ENCODE assay signal across 9 mouse cellular contexts in genomic region chr7:34702718-34703351, GRCm38 (mm10). TPM values are rescaled to one million over a fixed set of nuclear protein-coding genes. Genes with fewer than 3 reads are reported as not detected.
DNase-seq lines count a peak whose midpoint lies in the region; ATAC-seq and TF ChIP-seq lines count a peak whose summit lies in the region.
"Had no signal": no experiment of that assay in that cellular context is flagged by ENCODE, and none has a peak within 500 bp of the region (broad histone marks: within the 10 kb centered on the region; RNA-seq: fewer than 3 reads in every experiment).

No protein-coding gene starts in this region.

- DNase-seq in heart, postnatal 14 days, result peak; percentile 36 to 50
- DNase-seq in heart, adult 9 months (ENCODE audit: low spot score in 2 of 2), result no peak
- peak; percentile 27 for DNase-seq in urinary bladder, postnatal 14 days (ENCODE audit: low spot score)
- DNase-seq in urinary bladder, postnatal 10 days (ENCODE audit: low spot score), result no peak
- peak; percentile 52 for DNase-seq in stomach, postnatal 0 days (ENCODE audit: low spot score)
- no peak for DNase-seq in heart, adult 2 months

- intact Hi-C loops in heart, postnatal 14 days (cut with DNase I), result no loop called here
- intact Hi-C loops in heart, adult 2 months (cut with DNase I), result no loop called here

- ATAC-seq in kidney, embryonic 16.5 days (ENCODE audit: low FRiP score, low TSS enrichment), result 0 out of 2 replicates have a peak, but pooled peaks have one; percentile 29
- no peak for ATAC-seq in stomach, postnatal 0 days (ENCODE audit: low FRiP score, low TSS enrichment)
- no peak for ATAC-seq in forebrain, embryonic 16.5 days

- H3K9ac ChIP-seq in kidney, embryonic 16.5 days (replicated peaks; ENCODE audit: low read length), result no peak overlapping the region
- no peak overlapping the region for H3K9ac ChIP-seq in stomach, postnatal 0 days (ENCODE audit: low read length)
- H3K9ac ChIP-seq in heart, adult 2 months (ENCODE audit: low read depth, low read length), result no peak overlapping the region
- H3K9ac ChIP-seq in forebrain, embryonic 16.5 days (replicated peaks; ENCODE audit: low read depth, low read length), result no peak overlapping the region
- H3K9ac ChIP-seq: stomach, embryonic 15.5 days had no signal

- H3K79me2 ChIP-seq in heart, adult 2 months (replicated peaks; ENCODE audit: control insufficient read depth, insufficient read depth, low read length), result no peaks in the 10 kb centered on the region

- peaks cover 19% of the 10 kb centered on the region for H3K4me1 ChIP-seq in kidney, embryonic 16.5 days (ENCODE audit: insufficient read depth, low read length)
- no peaks in the 10 kb centered on the region for H3K4me1 ChIP-seq in stomach, postnatal 0 days (replicated peaks; ENCODE audit: control insufficient read depth, insufficient read depth)
- no peaks in the 10 kb centered on the region for H3K4me1 ChIP-seq in heart, adult 2 months (ENCODE audit: control insufficient read depth, insufficient read depth, low read length)
- H3K4me1 ChIP-seq in forebrain, embryonic 16.5 days (replicated peaks; ENCODE audit: control insufficient read depth, insufficient read depth, low read length), result no peaks in the 10 kb centered on the region
- H3K4me1 ChIP-seq: stomach, embryonic 15.5 days had no signal

- 17% methylated on average over 11 of the region's 11 CpGs for WGBS in kidney, embryonic 16.5 days
- WGBS in stomach, postnatal 0 days, result 7% methylated on average over 11 of the region's 11 CpGs
- WGBS in heart, adult 2 months, result 16% methylated on average over 11 of the region's 11 CpGs
- WGBS in forebrain, embryonic 16.5 days, result 23% methylated on average over 11 of the region's 11 CpGs

- no peaks in the 10 kb centered on the region for H3K36me3 ChIP-seq in kidney, embryonic 16.5 days (ENCODE audit: insufficient read depth, low read length)
- no peaks in the 10 kb centered on the region for H3K36me3 ChIP-seq in stomach, postnatal 0 days (ENCODE audit: control insufficient read depth, insufficient read depth, low read length)
- no peaks in the 10 kb centered on the region for H3K36me3 ChIP-seq in heart, adult 2 months (ENCODE audit: control insufficient read depth, insufficient read depth, low read length)
- H3K36me3 ChIP-seq in forebrain, embryonic 16.5 days (ENCODE audit: control insufficient read depth, insufficient read depth), result no peaks in the 10 kb centered on the region
- H3K36me3 ChIP-seq: stomach, embryonic 15.5 days had no signal

- no peak for TF ChIP-seq EP300 in stomach, postnatal 0 days (optimal IDR thresholded peaks at IDR 0.05)
- no peak for TF ChIP-seq EP300 in heart, adult 2 months (IDR thresholded peaks at IDR 0.05; ENCODE audit: insufficient read depth, low read depth, low read length)

- no peak for TF ChIP-seq CTCF in stomach, postnatal 0 days (IDR thresholded peaks at IDR 0.05; ENCODE audit: low read depth)
- no peak for TF ChIP-seq CTCF in heart, adult 2 months (IDR thresholded peaks at IDR 0.05)

- no peaks in the 10 kb centered on the region for H3K27me3 ChIP-seq in kidney, embryonic 16.5 days (ENCODE audit: insufficient read depth, low read length)
- H3K27me3 ChIP-seq in stomach, postnatal 0 days (ENCODE audit: control insufficient read depth, insufficient read depth, low read length), result no peaks in the 10 kb centered on the region
- no peaks in the 10 kb centered on the region; the same call in 1 of the 2 replicates for H3K27me3 ChIP-seq in heart, adult 2 months (ENCODE audit: control insufficient read depth, insufficient read depth, low read length)
- H3K27me3 ChIP-seq in forebrain, embryonic 16.5 days (replicated peaks; ENCODE audit: control insufficient read depth, insufficient read depth, low read length), result no peaks in the 10 kb centered on the region
- H3K27me3 ChIP-seq: stomach, embryonic 15.5 days had no signal

- H3K9me3 ChIP-seq in kidney, embryonic 16.5 days (ENCODE audit: low read length), result no peaks in the 10 kb centered on the region; the same call in 1 of the 2 replicates
- H3K9me3 ChIP-seq in stomach, postnatal 0 days (ENCODE audit: control insufficient read depth, low read length), result no peaks in the 10 kb centered on the region
- no peaks in the 10 kb centered on the region for H3K9me3 ChIP-seq in forebrain, embryonic 16.5 days (ENCODE audit: control insufficient read depth, low read length)
- H3K9me3 ChIP-seq: stomach, embryonic 15.5 days had no signal

- H3K27ac ChIP-seq in kidney, embryonic 16.5 days (ENCODE audit: low read length), result no peak overlapping the region
- H3K27ac ChIP-seq in stomach, postnatal 0 days (replicated peaks), result no peak overlapping the region
- no peak overlapping the region for H3K27ac ChIP-seq in heart, adult 2 months
- H3K27ac ChIP-seq in forebrain, embryonic 16.5 days (ENCODE audit: low read length), result no peak overlapping the region
- H3K27ac ChIP-seq: stomach, embryonic 15.5 days had no signal

- no peak overlapping the region for H3K4me3 ChIP-seq in kidney, embryonic 16.5 days (ENCODE audit: low read length)
- no peak overlapping the region for H3K4me3 ChIP-seq in stomach, postnatal 0 days (ENCODE audit: low read depth, low read length)
- H3K4me3 ChIP-seq in heart, adult 2 months, result no peak overlapping the region
- no peak overlapping the region for H3K4me3 ChIP-seq in forebrain, embryonic 16.5 days (replicated peaks; ENCODE audit: low read length)
- H3K4me3 ChIP-seq: stomach, embryonic 15.5 days had no signal

- no peak for TF ChIP-seq POLR2A in heart, adult 2 months (IDR thresholded peaks at IDR 0.05; ENCODE audit: insufficient read depth, low read depth, low read length)

- H3K4me2 ChIP-seq in kidney, embryonic 16.5 days (replicated peaks; ENCODE audit: low read depth, low read length), result no peak overlapping the region
- no peak overlapping the region for H3K4me2 ChIP-seq in stomach, postnatal 0 days (replicated peaks; ENCODE audit: low read depth)
- H3K4me2 ChIP-seq in forebrain, embryonic 16.5 days (ENCODE audit: low read length), result no peak overlapping the region
- H3K4me2 ChIP-seq: stomach, embryonic 15.5 days had no signal

RNA-seq across cellular contexts. Expression of gene Kctd15, which starts 46.3 kb away (rescaled TPM):
- 1 to 10 TPM; 3.3 to 4.0 TPM for total RNA-seq in heart, postnatal 14 days (2021)
- 41.6 and 41.9 TPM in 2 replicates for polyA plus RNA-seq in kidney, embryonic 16.5 days (2015; fragmentation: Nextera tagmentation; extraction: Ambion mirVana)
- 17.5 and 17.9 TPM in 2 replicates for polyA plus RNA-seq in stomach, postnatal 0 days (2015; fragmentation: Nextera tagmentation; extraction: Ambion mirVana)
- total RNA-seq in heart, adult 2 months (2021), result 1 to 10 TPM; 3.6 to 3.8 TPM
- 4.1 and 5.7 TPM in 2 replicates for polyA plus RNA-seq in heart, adult 2 months (2012; rRNA removed)
- polyA plus RNA-seq in forebrain, embryonic 16.5 days (2015; fragmentation: Nextera tagmentation; extraction: Ambion mirVana), result 25.2 and 28.1 TPM in 2 replicates

Comparison
In these comparisons a context has a peak if more than half of its experiments do, and no peak if none do; other contexts are left out.
1. DNase-seq: peak in heart, postnatal 14 days (2 of 2), urinary bladder, postnatal 14 days (single experiment) and stomach, postnatal 0 days (single experiment); none in heart, adult 9 months (0 of 2), urinary bladder, postnatal 10 days (single experiment) and heart, adult 2 months (0 of 2).